Mouse (Mus musculus) lung, adult 2 months (tissue): ENCODE results near the gene Rasgef1c.

Experiments used
- CTCF ChIP-seq: fragments of 200-500 bp; IDR thresholded peaks from 2 replicates; pipeline ENCODE4 v1.5.1; 2011; ENCODE audit warnings: mild to moderate bottlenecking, low read length, control low read depth; ENCODE audit not compliant: insufficient read depth
- POLR2A ChIP-seq: fragments of 200-500 bp; IDR thresholded peaks from 2 replicates; pipeline ENCODE4 v1.6.1; 2011; ENCODE audit warnings: low read depth, mild to moderate bottlenecking, control low read depth, low read length, borderline replicate concordance; ENCODE audit errors: extremely low read depth

GRCm38 (mm10) chr11:49863926-49864325, 37.7 kb upstream of the Rasgef1c start:
- no peak for TF ChIP-seq CTCF
- no peak for TF ChIP-seq POLR2A
